Mouse (Mus musculus) left cerebral cortex, adult 2 months (tissue): ENCODE results near the gene Irak2. TPM values are rescaled to one million over a fixed set of nuclear protein-coding genes. Genes with fewer than 3 reads are reported as not detected.

Experiments
- DNase-seq, 2 experiments: peaks; one replicate each; pipeline ENCODE4 v3.0.0; 2021 to 2022; ENCODE audit warnings: low spot score in 2 of 2, mixed read lengths in 1 of 2; ENCODE audit errors: extremely low spot score in 1 of 2
- H3K27ac ChIP-seq: fragments of 200-600 bp; 2 replicates; pipeline ENCODE4 v1.8.1; 2022
- H3K4me3 ChIP-seq: fragments of 200-600 bp; 2 replicates; pipeline ENCODE4 v1.8.1; 2022
- CTCF ChIP-seq: fragments of 200-600 bp; IDR thresholded peaks from 2 replicates; pipeline ENCODE4 v1.8.1; 2022; ENCODE audit warnings: antibody characterized with exemption, mild to moderate bottlenecking, moderate library complexity
- intact Hi-C: fragments of 180-260 bp; cut with DNase I; formaldehyde crosslinking; loops from one replicate; pipeline ENCODE4 v1.15.1; 2025
- total RNA-seq, 2 experiments: library from RNA; stranded (reverse); gene quantifications; 2 replicates each; pipeline ENCODE4 v1.2.3; 2021

Gene Irak2
- total RNA-seq, 2 experiments from 2014 or later, result 21.6 to 25.6 TPM

GRCm38 (mm10) chr6:113612258-113612969 is 25.9 kb upstream of the Irak2 start:
- peak overlapping the region; percentile 86 for H3K27ac ChIP-seq
- intact Hi-C loops, result loop anchor here (2.0 kb wide), 1 partner anchor 36 kb away; no protein-coding TSS in a partner anchor
- peak in 1 of 2 experiments; percentile 24 for DNase-seq

GRCm38 (mm10) chr6:113614152-113614551 is 24.1 kb upstream of the Irak2 start:
- intact Hi-C loops, result loop anchor here (2.0 kb wide), 1 partner anchor 91 kb away; no protein-coding TSS in a partner anchor
- no peak for DNase-seq

More at GRCm38 (mm10) chr6:113612258-113612969, 25.9 kb upstream of the Irak2 start:
- no peak for TF ChIP-seq CTCF
- no peak overlapping the region for H3K4me3 ChIP-seq

GRCm38 (mm10) chr6:113614997-113615396 is 23.3 kb upstream of the Irak2 start:
- intact Hi-C loops, result loop anchor here (2.0 kb wide), 1 partner anchor 92 kb away; no protein-coding TSS in a partner anchor
- DNase-seq, result no peak

More at GRCm38 (mm10) chr6:113614152-113614551, 24.1 kb upstream of the Irak2 start:
- TF ChIP-seq CTCF, result no peak
- peak overlapping the region; percentile 86 for H3K27ac ChIP-seq
- H3K4me3 ChIP-seq, result no peak overlapping the region

GRCm38 (mm10) chr6:113615489-113615888 is 22.8 kb upstream of the Irak2 start:
- no peak overlapping the region for H3K4me3 ChIP-seq
- peak overlapping the region; percentile 86 for H3K27ac ChIP-seq
- intact Hi-C loops, result loop anchor here (2.0 kb wide), 1 partner anchor 93 kb away; no protein-coding TSS in a partner anchor
- no peak for DNase-seq
- no peak for TF ChIP-seq CTCF

More at GRCm38 (mm10) chr6:113614997-113615396, 23.3 kb upstream of the Irak2 start:
- TF ChIP-seq CTCF, result no peak
- H3K27ac ChIP-seq, result peak overlapping the region; percentile 86
- no peak overlapping the region for H3K4me3 ChIP-seq

- TF ChIP-seq CTCF, result no peak
- DNase-seq, result no peak
These were observed 14.9 kb upstream of the Irak2 start for GRCm38 (mm10) chr6:113623386-113623785.

GRCm38 (mm10) chr6:113623941-113624751 is 14.1 kb upstream of the Irak2 start, which contains the start of gene Vhl:
Gene Vhl, plus strand, starts transcription at chr6:113623959.
- intact Hi-C loops, result loop anchor here (2.0 to 5.0 kb wide), 2 partner anchors 15 to 122 kb away; partner anchors contain the start of gene Prrt3
- peak within 1 kb of the TSS; percentile 95 for H3K27ac ChIP-seq
- TF ChIP-seq CTCF, result no peak; the same call in 1 of the 2 replicates
- peak within 1 kb of the TSS; percentile 56 for H3K4me3 ChIP-seq
- peak; percentile 84 to 87 for DNase-seq

More at GRCm38 (mm10) chr6:113623386-113623785, 14.9 kb upstream of the Irak2 start:
- Histone ChIP-seq H3K4me3 (peak overlapping the region; percentile 56), H3K27ac (peak overlapping the region; percentile 81)
- intact Hi-C loops, result loop anchor here (5.0 kb wide), 1 partner anchor 121 kb away; the partner anchor contains the start of gene Prrt3

- peak overlapping the region; percentile 95; the same call in 1 of the 2 replicates for H3K27ac ChIP-seq
- intact Hi-C loops, result loop anchor here (2.0 to 5.0 kb wide), 2 partner anchors 16 to 123 kb away; partner anchors contain the start of gene Prrt3
- TF ChIP-seq CTCF, result no peak
- peak overlapping the region; percentile 56 for H3K4me3 ChIP-seq
- DNase-seq, result no peak
These were observed 13.1 kb upstream of the Irak2 start for GRCm38 (mm10) chr6:113624989-113625770.

- no peak for DNase-seq
- Histone ChIP-seq H3K27ac (peak overlapping the region; percentile 55), H3K4me3 (no peak overlapping the region)
- no peak for TF ChIP-seq CTCF
- intact Hi-C loops, result no loop called here
These were observed 7.9 kb upstream of the Irak2 start for GRCm38 (mm10) chr6:113630322-113630721.

- no peak overlapping the region for H3K4me3 ChIP-seq
- intact Hi-C loops, result no loop called here
- DNase-seq, result no peak
- no peak overlapping the region for H3K27ac ChIP-seq
- no peak for TF ChIP-seq CTCF
These were observed 5.4 kb upstream of the Irak2 start for GRCm38 (mm10) chr6:113632863-113633262.

GRCm38 (mm10) chr6:113639201-113639600 is 934 bp downstream of the Irak2 start:
- no peak for DNase-seq
- no peak for TF ChIP-seq CTCF
- H3K27ac ChIP-seq, result peak overlapping the region; percentile 66; the same call in 1 of the 2 replicates
- intact Hi-C loops, result loop anchor here (5.0 kb wide), 2 partner anchors 58 to 438 kb away; partner anchors contain the start of gene Tatdn2
- H3K4me3 ChIP-seq, result peak overlapping the region; percentile 83

- TF ChIP-seq CTCF, result no peak
- Histone ChIP-seq H3K27ac (no peak overlapping the region), H3K4me3 (no peak overlapping the region)
- no peak for DNase-seq
- intact Hi-C loops, result no loop called here
These were observed 4.3 kb downstream of the Irak2 start for GRCm38 (mm10) chr6:113642605-113643004.
